Mouse (Mus musculus) gastrocnemius, adult 18-20 months (tissue): ENCODE measurements around the gene Smad6. TPM values are rescaled to one million over a fixed set of nuclear protein-coding genes. Genes with fewer than 3 reads are reported as not detected.

ENCODE experiments used
- DNase-seq: peaks from one replicate; pipeline ENCODE4 v3.0.0; 2021; ENCODE audit warnings: low spot score
- total RNA-seq, 2 experiments: library from RNA; stranded (reverse); gene quantifications; 2 replicates each; pipeline ENCODE4 v1.2.3; 2021

The Smad6 gene
- total RNA-seq, 2 experiments from 2014 or later = 5.1 TPM

- peak; percentile 97 for DNase-seq
Observed at GRCm38 (mm10) chr9:64022562-64023366, 905 bp upstream of the Smad6 start.

GRCm38 (mm10) chr9:64021319-64021850, 474 bp downstream of the Smad6 start:
- DNase-seq = peak; percentile 14

- DNase-seq = peak; percentile 19
Observed at GRCm38 (mm10) chr9:64020606-64021318, 1.1 kb downstream of the Smad6 start.

GRCm38 (mm10) chr9:64020171-64020605, 1.7 kb downstream of the Smad6 start:
- peak; percentile 31 for DNase-seq

- no peak for DNase-seq
Observed at GRCm38 (mm10) chr9:64019036-64019886, 2.6 kb downstream of the Smad6 start.

- no peak for DNase-seq
Observed at GRCm38 (mm10) chr9:64017861-64018793, 3.7 kb downstream of the Smad6 start.

- peak; percentile 49 for DNase-seq
Observed at GRCm38 (mm10) chr9:64016648-64017400, 5.0 kb downstream of the Smad6 start.

GRCm38 (mm10) chr9:64016092-64016491, 5.8 kb downstream of the Smad6 start:
- DNase-seq = no peak

GRCm38 (mm10) chr9:64014801-64015200, 7.1 kb downstream of the Smad6 start:
- no peak for DNase-seq

GRCm38 (mm10) chr9:64011356-64011755, 10.5 kb downstream of the Smad6 start:
- no peak for DNase-seq

- DNase-seq = no peak
Observed at GRCm38 (mm10) chr9:64002981-64003380, 18.9 kb downstream of the Smad6 start.

GRCm38 (mm10) chr9:64001081-64001480, 20.8 kb downstream of the Smad6 start:
- no peak for DNase-seq

GRCm38 (mm10) chr9:64000085-64000484, 21.8 kb downstream of the Smad6 start:
- no peak for DNase-seq

GRCm38 (mm10) chr9:63999194-63999593, 22.7 kb downstream of the Smad6 start:
- no peak for DNase-seq

- peak; percentile 41 for DNase-seq
Observed at GRCm38 (mm10) chr9:63998026-63998425, 23.8 kb downstream of the Smad6 start.

GRCm38 (mm10) chr9:63997439-63997838, 24.4 kb downstream of the Smad6 start:
- DNase-seq = peak; percentile 41

- DNase-seq = no peak
Observed at GRCm38 (mm10) chr9:63993256-63993655, 28.6 kb downstream of the Smad6 start.

GRCm38 (mm10) chr9:63992761-63993160, 29.1 kb downstream of the Smad6 start:
- DNase-seq = no peak

- DNase-seq = no peak
Observed at GRCm38 (mm10) chr9:63991193-63991592, 30.7 kb downstream of the Smad6 start.

GRCm38 (mm10) chr9:63989641-63990040, 32.2 kb downstream of the Smad6 start:
- no peak for DNase-seq
